Mouse (Mus musculus) stomach, postnatal 0 days (tissue): ENCODE measurements around the gene Zfp740.
A peak's percentile ranks its signal among the peaks of the same experiment; 100 is the strongest.

Experiments used
- CTCF ChIP-seq: IDR thresholded peaks from 2 replicates; pipeline ENCODE4 v1.5.1; 2016; ENCODE audit warnings: antibody characterized with exemption, low read depth, mild to moderate bottlenecking, moderate library complexity
- EP300 ChIP-seq: optimal IDR thresholded peaks from 2 replicates; pipeline ENCODE3; 2016; ENCODE audit warnings: antibody characterized with exemption

DNA sequence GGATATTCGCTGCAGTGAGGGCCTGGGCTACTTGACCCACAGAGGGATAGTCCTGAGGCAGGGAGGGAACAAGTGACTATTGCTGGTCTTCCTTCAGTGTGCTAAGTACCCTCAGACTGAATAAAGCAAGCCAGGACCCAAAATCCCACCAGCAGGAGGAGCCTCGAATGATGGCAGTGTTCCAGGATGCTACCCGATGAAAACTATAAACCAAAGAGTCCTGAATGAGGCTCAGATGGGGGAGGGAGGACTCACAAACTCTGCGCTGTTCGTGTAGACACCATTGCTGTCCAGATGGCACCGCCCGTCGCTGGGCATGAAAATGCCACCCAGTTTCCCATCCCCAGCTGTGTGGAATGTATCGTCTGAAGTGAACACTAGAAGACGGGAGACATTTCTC, 19.3 kb downstream of the Zfp740 start:
- TF ChIP-seq CTCF, result peak; percentile 46
- no peak for TF ChIP-seq EP300
